Mouse (Mus musculus): ENCODE data around the gene Dnm3. TPM values are rescaled to one million over a fixed set of nuclear protein-coding genes. Genes with fewer than 3 reads are reported as not detected.

Gene Dnm3
- polyA plus RNA-seq, 1 experiment from 2014 or later: 1.5 TPM

DNA sequence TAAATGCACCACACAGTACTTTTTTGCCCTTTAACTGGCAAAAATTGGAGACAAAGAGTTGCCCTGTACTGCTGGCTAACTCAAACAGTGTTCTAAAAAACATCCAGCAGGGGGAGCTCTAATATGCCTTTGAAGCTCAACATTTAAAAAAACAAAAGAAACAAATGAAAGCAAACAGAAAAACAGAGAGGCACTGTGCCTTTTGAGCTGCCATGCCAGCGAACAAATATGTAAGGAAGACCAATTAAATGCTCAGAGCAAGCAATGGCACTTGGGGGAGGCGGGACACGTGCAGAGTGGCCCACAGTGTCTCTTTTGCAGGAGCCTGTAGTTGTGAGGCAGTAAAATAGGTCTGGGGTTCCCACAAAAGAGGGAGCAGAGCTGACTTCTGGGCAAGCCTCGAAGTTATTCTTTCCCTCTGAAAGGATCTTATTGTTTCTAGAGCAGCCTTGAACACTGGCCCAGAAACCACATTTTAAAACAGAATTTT lies 477.9 kb downstream of the Dnm3 start:
- ATAC-seq (replicated peaks; ENCODE audit: insufficient number of reproducible peaks, low FRiP score, low TSS enrichment): no peak
- WGBS (ENCODE audit: insufficient replicate concordance): 10% methylated on average over 4 of the region's 4 CpGs
- Histone ChIP-seq H3K27ac (ENCODE audit: low read depth, low read length) (peak overlapping the region; percentile 59), H3K9me3 (replicated peaks; ENCODE audit: control insufficient read depth, low read length) (no peaks in the 10 kb centered on the region), H3K4me3 (ENCODE audit: low read depth, low read length) (no peak overlapping the region), H3K9ac (ENCODE audit: low read depth, low read length) (peak overlapping the region; percentile 34; the same call in 1 of the 2 replicates), H3K4me2 (peak overlapping the region; percentile 51), H3K4me1 (ENCODE audit: control insufficient read depth, insufficient read depth, low read length) (peaks cover 13% of the 10 kb centered on the region; the same call in 1 of the 2 replicates), H3K36me3 (ENCODE audit: control insufficient read depth, insufficient read depth, low read length) (no peaks in the 10 kb centered on the region), H3K27me3 (ENCODE audit: control insufficient read depth, insufficient read depth, low read length) (no peaks in the 10 kb centered on the region)

DNA sequence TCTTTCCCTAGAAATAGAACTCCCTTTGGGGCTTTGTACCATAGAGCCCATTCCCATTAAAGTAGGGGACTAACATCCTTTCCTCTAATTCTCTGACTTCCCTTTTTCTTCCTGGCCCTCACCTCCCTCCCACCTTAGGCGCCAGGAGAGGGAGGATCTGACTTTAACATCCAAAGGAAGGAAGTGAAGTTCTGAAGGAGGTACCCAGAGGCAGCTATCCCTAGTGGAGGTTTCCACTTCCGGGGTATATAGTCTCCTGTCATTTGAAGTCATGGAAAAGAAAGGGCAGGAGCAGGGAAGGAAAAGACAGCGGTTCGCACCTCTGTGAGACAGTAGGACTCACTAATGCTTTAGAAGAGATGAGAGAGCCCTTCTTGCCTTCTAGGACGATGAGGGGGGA lies 478.5 kb downstream of the Dnm3 start:
- WGBS (ENCODE audit: insufficient replicate concordance): 32% methylated on average over 5 of the region's 5 CpGs
- Histone ChIP-seq H3K9me3 (replicated peaks; ENCODE audit: control insufficient read depth, low read length) (no peaks in the 10 kb centered on the region), H3K27me3 (ENCODE audit: control insufficient read depth, insufficient read depth, low read length) (no peaks in the 10 kb centered on the region), H3K9ac (ENCODE audit: low read depth, low read length) (0 out of 2 replicates have a peak overlapping the region, but pooled peaks have one; percentile 34), H3K36me3 (ENCODE audit: control insufficient read depth, insufficient read depth, low read length) (no peaks in the 10 kb centered on the region), H3K4me1 (ENCODE audit: control insufficient read depth, insufficient read depth, low read length) (peaks cover 10% of the 10 kb centered on the region; the same call in 1 of the 2 replicates), H3K27ac (ENCODE audit: low read depth, low read length) (peak overlapping the region; percentile 59; the same call in 1 of the 2 replicates), H3K4me2 (peak overlapping the region; percentile 38; the same call in 1 of the 2 replicates), H3K4me3 (ENCODE audit: low read depth, low read length) (no peak overlapping the region)
- no peak for ATAC-seq (replicated peaks; ENCODE audit: insufficient number of reproducible peaks, low FRiP score, low TSS enrichment)

DNA sequence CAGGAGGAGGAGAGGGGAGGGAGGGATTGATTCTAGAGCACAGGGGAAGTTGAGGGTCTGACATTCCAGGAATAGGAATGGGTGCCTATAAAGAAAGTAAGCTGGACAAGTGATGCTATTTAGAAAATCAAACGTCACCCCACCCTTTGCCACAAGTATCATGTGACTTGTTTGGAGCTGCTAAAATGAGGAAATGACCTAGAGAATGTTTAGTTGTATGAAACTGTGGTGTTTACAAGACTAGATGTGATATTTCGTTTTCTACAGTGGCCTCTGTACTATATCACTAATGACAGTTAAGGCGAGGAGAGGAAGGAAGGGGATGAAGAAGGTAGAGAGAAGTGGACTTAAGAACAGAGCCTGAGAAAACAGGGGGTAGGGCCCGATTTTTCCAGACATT lies 479.1 kb downstream of the Dnm3 start:
- no peak overlapping the region for H3K4me2 ChIP-seq

DNA sequence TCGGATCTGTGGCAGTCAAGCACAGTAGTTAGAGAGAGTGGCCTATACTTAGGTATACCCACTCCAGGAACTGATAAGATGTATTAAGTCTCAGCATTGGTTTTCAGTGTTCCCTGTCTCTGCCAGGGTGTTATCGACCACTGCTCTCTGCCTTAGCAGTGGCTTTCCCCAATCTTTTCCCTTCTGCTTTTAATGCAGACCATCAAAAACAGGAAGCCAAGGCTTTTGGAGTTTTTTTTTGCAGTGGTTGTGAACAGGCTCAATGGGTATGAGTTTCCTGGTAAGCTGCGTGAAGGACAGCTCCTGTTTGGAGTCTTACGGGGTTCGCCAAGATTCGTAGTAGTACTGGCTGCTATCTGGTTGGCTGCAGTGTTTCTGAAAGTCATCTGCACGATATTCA lies 485.4 kb downstream of the Dnm3 start:
- WGBS (ENCODE audit: insufficient replicate concordance): 81% methylated on average over 7 of the region's 7 CpGs
- Histone ChIP-seq H3K9me3 (replicated peaks; ENCODE audit: control insufficient read depth, low read length) (no peaks in the 10 kb centered on the region), H3K27me3 (ENCODE audit: control insufficient read depth, insufficient read depth, low read length) (no peaks in the 10 kb centered on the region), H3K4me3 (ENCODE audit: low read depth, low read length) (no peak overlapping the region), H3K4me1 (ENCODE audit: control insufficient read depth, insufficient read depth, low read length) (no peaks in the 10 kb centered on the region; the same call in 1 of the 2 replicates), H3K36me3 (ENCODE audit: control insufficient read depth, insufficient read depth, low read length) (no peaks in the 10 kb centered on the region), H3K4me2 (no peak overlapping the region), H3K27ac (ENCODE audit: low read depth, low read length) (no peak overlapping the region), H3K9ac (ENCODE audit: low read depth, low read length) (no peak overlapping the region)
- no peak for ATAC-seq (replicated peaks; ENCODE audit: insufficient number of reproducible peaks, low FRiP score, low TSS enrichment)

More for the DNA sequence above, 479.1 kb downstream of the Dnm3 start:
- no peaks in the 10 kb centered on the region for H3K36me3 ChIP-seq (ENCODE audit: control insufficient read depth, insufficient read depth, low read length)
- H3K9ac ChIP-seq (ENCODE audit: low read depth, low read length): no peak overlapping the region
- H3K4me3 ChIP-seq (ENCODE audit: low read depth, low read length): no peak overlapping the region
- no peak overlapping the region for H3K27ac ChIP-seq (ENCODE audit: low read depth, low read length)
- WGBS (ENCODE audit: insufficient replicate concordance): 60% methylated on average over 4 of the region's 4 CpGs
- no peaks in the 10 kb centered on the region for H3K27me3 ChIP-seq (ENCODE audit: control insufficient read depth, insufficient read depth, low read length)
- H3K9me3 ChIP-seq (replicated peaks; ENCODE audit: control insufficient read depth, low read length): no peaks in the 10 kb centered on the region
- no peak for ATAC-seq (replicated peaks; ENCODE audit: insufficient number of reproducible peaks, low FRiP score, low TSS enrichment)
- peaks cover 4% of the 10 kb centered on the region; the same call in 1 of the 2 replicates for H3K4me1 ChIP-seq (ENCODE audit: control insufficient read depth, insufficient read depth, low read length)

DNA sequence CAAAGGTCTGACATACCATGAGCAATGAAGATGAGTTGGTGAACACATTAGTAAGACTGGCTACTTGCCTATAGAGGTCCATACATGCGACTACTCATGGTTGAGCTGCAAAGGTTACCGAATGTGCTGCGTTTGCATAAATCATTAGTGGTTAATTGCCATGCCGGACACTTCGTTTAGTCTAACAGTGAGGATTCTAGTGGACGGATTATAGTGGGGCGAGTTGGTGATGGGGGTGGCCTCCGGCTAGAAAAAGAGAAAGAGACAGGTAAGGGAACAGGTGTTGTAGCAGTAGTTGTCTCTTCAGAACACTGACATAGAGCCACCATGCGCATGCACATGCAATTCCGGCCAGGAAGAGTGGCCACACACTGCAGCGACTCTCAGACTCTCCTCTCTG lies 486.0 kb downstream of the Dnm3 start:
- ATAC-seq (replicated peaks; ENCODE audit: insufficient number of reproducible peaks, low FRiP score, low TSS enrichment): no peak
- H3K4me1 ChIP-seq (ENCODE audit: control insufficient read depth, insufficient read depth, low read length): no peaks in the 10 kb centered on the region; the same call in 1 of the 2 replicates
- no peak overlapping the region for H3K9ac ChIP-seq (ENCODE audit: low read depth, low read length)
- no peaks in the 10 kb centered on the region for H3K27me3 ChIP-seq (ENCODE audit: control insufficient read depth, insufficient read depth, low read length)
- no peaks in the 10 kb centered on the region for H3K9me3 ChIP-seq (replicated peaks; ENCODE audit: control insufficient read depth, low read length)
- H3K4me3 ChIP-seq (ENCODE audit: low read depth, low read length): no peak overlapping the region
- H3K27ac ChIP-seq (ENCODE audit: low read depth, low read length): no peak overlapping the region
- no peaks in the 10 kb centered on the region for H3K36me3 ChIP-seq (ENCODE audit: control insufficient read depth, insufficient read depth, low read length)
- H3K4me2 ChIP-seq: no peak overlapping the region
- WGBS (ENCODE audit: insufficient replicate concordance): 88% methylated on average over 11 of the region's 11 CpGs

DNA sequence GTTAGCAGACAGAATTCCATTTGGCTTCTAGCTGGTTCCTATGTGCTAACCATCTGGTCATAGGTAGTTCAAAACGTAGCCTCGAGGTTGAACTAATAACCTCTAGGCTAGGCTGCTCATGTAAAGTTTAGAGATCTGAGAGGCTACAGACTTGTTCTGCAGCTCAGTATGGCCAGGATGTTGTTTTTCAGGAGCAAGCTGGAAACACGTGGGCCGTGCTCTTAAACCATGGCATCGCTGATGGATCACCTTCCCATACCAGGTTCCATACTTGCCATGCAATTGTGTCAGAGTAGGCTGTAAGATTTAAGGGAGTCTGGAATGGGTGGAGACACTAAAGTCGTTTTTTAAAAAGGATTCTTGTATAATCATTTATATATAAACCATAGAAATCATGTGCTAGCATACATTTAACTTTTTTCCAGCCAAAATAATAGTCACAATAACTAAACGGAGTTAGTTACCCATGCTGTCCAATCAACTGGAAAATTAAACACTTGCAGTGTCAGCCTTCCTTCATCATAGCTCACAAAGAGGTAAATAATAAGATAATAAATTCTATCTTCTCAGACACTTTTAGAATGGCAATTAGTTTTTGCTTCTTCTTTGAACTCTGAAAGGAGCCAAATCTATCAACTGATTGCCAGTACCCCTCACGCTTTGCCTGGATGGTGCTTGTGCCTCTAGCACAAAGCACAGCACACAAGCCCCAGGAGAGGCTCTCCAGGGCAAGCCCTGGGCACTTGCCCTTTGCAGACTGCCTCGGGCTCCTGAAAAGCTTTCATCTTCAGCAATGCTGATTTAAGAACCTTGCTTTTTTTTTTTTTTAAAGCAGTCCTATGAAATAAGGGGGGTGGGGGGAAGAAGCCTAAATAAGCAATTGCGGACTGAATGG lies 486.9 kb downstream of the Dnm3 start:
- Histone ChIP-seq H3K27me3 (ENCODE audit: control insufficient read depth, insufficient read depth, low read length) (no peaks in the 10 kb centered on the region), H3K4me1 (ENCODE audit: control insufficient read depth, insufficient read depth, low read length) (no peaks in the 10 kb centered on the region), H3K27ac (ENCODE audit: low read depth, low read length) (no peak overlapping the region), H3K9ac (ENCODE audit: low read depth, low read length) (no peak overlapping the region), H3K36me3 (ENCODE audit: control insufficient read depth, insufficient read depth, low read length) (no peaks in the 10 kb centered on the region), H3K4me3 (ENCODE audit: low read depth, low read length) (no peak overlapping the region), H3K9me3 (replicated peaks; ENCODE audit: control insufficient read depth, low read length) (no peaks in the 10 kb centered on the region), H3K4me2 (no peak overlapping the region)
- no peak for ATAC-seq (replicated peaks; ENCODE audit: insufficient number of reproducible peaks, low FRiP score, low TSS enrichment)
- WGBS (ENCODE audit: insufficient replicate concordance): 72% methylated on average over 10 of the region's 10 CpGs

DNA sequence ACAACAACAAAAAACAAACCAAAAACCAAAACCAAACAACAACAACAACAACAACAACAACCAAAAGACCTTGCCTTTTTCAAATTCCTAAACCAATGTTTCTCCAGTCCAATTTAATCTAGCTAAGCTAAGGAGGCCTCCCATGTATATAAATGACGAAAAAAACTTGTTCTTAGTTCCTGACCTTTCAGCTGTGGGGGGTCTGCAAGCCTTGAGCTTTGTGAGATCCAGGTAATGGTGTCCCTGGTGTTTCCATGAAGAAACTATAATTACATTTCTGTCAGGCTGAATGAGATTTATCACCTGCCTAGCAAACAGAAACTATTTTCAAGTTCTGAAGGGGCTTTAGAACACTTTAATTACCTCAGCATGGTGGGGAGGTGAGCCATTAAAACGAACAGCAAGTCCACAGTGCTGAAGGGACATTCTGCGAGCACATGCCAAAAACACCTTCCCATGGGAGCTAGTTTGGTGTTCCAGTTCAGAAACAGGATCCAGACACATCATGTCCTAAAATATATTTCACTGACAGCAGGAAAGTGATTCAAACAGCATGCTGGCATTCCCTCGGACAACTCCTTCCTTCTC lies 493.8 kb downstream of the Dnm3 start:
- H3K9me3 ChIP-seq (replicated peaks; ENCODE audit: control insufficient read depth, low read length): no peaks in the 10 kb centered on the region
- no peak for ATAC-seq (replicated peaks; ENCODE audit: insufficient number of reproducible peaks, low FRiP score, low TSS enrichment)
- H3K36me3 ChIP-seq (ENCODE audit: control insufficient read depth, insufficient read depth, low read length): no peaks in the 10 kb centered on the region
- no peak overlapping the region for H3K9ac ChIP-seq (ENCODE audit: low read depth, low read length)
- WGBS (ENCODE audit: insufficient replicate concordance): 54% methylated on average over 4 of the region's 4 CpGs
- no peak overlapping the region for H3K4me2 ChIP-seq
- no peak overlapping the region for H3K27ac ChIP-seq (ENCODE audit: low read depth, low read length)
- H3K4me3 ChIP-seq (ENCODE audit: low read depth, low read length): no peak overlapping the region
- H3K4me1 ChIP-seq (ENCODE audit: control insufficient read depth, insufficient read depth, low read length): no peaks in the 10 kb centered on the region
- no peaks in the 10 kb centered on the region for H3K27me3 ChIP-seq (ENCODE audit: control insufficient read depth, insufficient read depth, low read length)

DNA sequence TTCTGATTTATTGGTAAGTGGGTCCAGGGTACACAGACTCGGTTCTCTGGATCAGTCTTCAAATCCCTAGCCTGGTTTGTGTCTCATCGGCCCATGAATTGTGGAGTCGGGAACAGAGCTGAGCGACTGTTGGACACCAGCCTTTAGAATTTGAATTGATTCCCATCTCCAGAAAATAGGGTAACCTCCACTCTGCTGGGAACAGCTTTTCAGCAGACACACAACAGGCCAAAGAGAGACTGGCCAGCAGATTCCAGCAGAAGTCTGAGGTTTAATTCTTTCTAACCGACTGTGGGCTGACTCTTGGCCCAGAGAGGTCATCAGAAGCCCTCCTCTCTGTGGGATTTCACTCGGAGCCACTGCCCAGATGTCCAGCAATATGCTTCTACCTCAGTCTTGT lies 494.4 kb downstream of the Dnm3 start:
- WGBS (ENCODE audit: insufficient replicate concordance): 70% methylated on average over 6 of the region's 6 CpGs
- no peak overlapping the region for H3K4me2 ChIP-seq
- no peaks in the 10 kb centered on the region for H3K36me3 ChIP-seq (ENCODE audit: control insufficient read depth, insufficient read depth, low read length)
- ATAC-seq (replicated peaks; ENCODE audit: insufficient number of reproducible peaks, low FRiP score, low TSS enrichment): no peak
- H3K27ac ChIP-seq (ENCODE audit: low read depth, low read length): no peak overlapping the region
- H3K27me3 ChIP-seq (ENCODE audit: control insufficient read depth, insufficient read depth, low read length): no peaks in the 10 kb centered on the region
- H3K9me3 ChIP-seq (replicated peaks; ENCODE audit: control insufficient read depth, low read length): no peaks in the 10 kb centered on the region
- no peak overlapping the region for H3K4me3 ChIP-seq (ENCODE audit: low read depth, low read length)
- no peak overlapping the region for H3K9ac ChIP-seq (ENCODE audit: low read depth, low read length)
- no peaks in the 10 kb centered on the region for H3K4me1 ChIP-seq (ENCODE audit: control insufficient read depth, insufficient read depth, low read length)

Measured in heart, embryonic 11.5 days (tissue).